Mouse (Mus musculus) stomach, embryonic 14.5 days (tissue): Measurements from ENCODE around the gene Slpi. TPM values are rescaled to one million over a fixed set of nuclear protein-coding genes. Genes with fewer than 3 reads are reported as not detected.

Source experiments
- ATAC-seq: fragments of 200-750 bp; cut with Nextera tagmentation; 2 replicates; pipeline ENCODE4 v1.8.0; 2017; ENCODE audit warnings: low read depth, moderate TSS enrichment; ENCODE audit not compliant: insufficient number of reproducible peaks, insufficient read depth, low FRiP score
- H3K27ac ChIP-seq: fragments of 300-500 bp; sonication (generic); 2 replicates; pipeline ENCODE4 v1.5.1; 2014; ENCODE audit warnings: mild to moderate bottlenecking, low read length, moderate library complexity, mixed read lengths
- H3K27me3 ChIP-seq: fragments of 300-500 bp; sonication (generic); 2 replicates; pipeline ENCODE4 v1.6.1; 2014; ENCODE audit warnings: low read length, control low read depth, mixed read lengths; ENCODE audit not compliant: control insufficient read depth, insufficient read depth
- H3K36me3 ChIP-seq: fragments of 300-500 bp; sonication (generic); 2 replicates; pipeline ENCODE4 v1.6.1; 2014; ENCODE audit warnings: mild to moderate bottlenecking, control low read depth, low read length, moderate library complexity, mixed read lengths; ENCODE audit not compliant: control insufficient read depth, insufficient read depth
- H3K4me1 ChIP-seq: fragments of 300-500 bp; sonication (generic); 2 replicates; pipeline ENCODE4 v1.6.1; 2014; ENCODE audit warnings: low read length, control low read depth, mixed read lengths; ENCODE audit not compliant: control insufficient read depth, insufficient read depth
- H3K4me2 ChIP-seq: fragments of 300-500 bp; sonication (generic); replicated peaks from 2 replicates; pipeline ENCODE4 v1.6.1; 2014; ENCODE audit warnings: low read depth, low read length, control low read depth
- H3K4me3 ChIP-seq: fragments of 300-500 bp; sonication (generic); 2 replicates; pipeline ENCODE4 v1.5.1; 2014; ENCODE audit warnings: low read depth, low read length, control low read depth
- H3K9ac ChIP-seq: fragments of 300-500 bp; sonication (generic); replicated peaks from 2 replicates; pipeline ENCODE4 v1.6.1; 2014; ENCODE audit warnings: low read depth, mild to moderate bottlenecking, control low read depth, low read length, moderate library complexity, mixed read lengths
- H3K9me3 ChIP-seq: fragments of 300-500 bp; sonication (generic); 2 replicates; pipeline ENCODE4 v1.6.1; 2016; ENCODE audit warnings: low read depth, low read length, control low read depth; ENCODE audit not compliant: control insufficient read depth
- WGBS: fragments of 180-500 bp; shearing (Covaris S2); extraction: QIAGEN DNeasy Blood & Tissue Kit; methylation state at CpG from one replicate; pipeline ENCODE4 v1.1.7; 2014; 5-methylcytosine and 5-hydroxymethylcytosine counted together
- polyA plus RNA-seq: library from polyadenylated mRNA; unstranded; fragments of >200 nt; fragmentation: Nextera tagmentation; extraction: Ambion mirVana; gene quantifications from 2 replicates; pipeline ENCODE4 v1.2.1, GENCODE M21; 2014

Gene Slpi
- polyA plus RNA-seq, 1 experiment from 2014 or later, result 0.58 TPM

DNA sequence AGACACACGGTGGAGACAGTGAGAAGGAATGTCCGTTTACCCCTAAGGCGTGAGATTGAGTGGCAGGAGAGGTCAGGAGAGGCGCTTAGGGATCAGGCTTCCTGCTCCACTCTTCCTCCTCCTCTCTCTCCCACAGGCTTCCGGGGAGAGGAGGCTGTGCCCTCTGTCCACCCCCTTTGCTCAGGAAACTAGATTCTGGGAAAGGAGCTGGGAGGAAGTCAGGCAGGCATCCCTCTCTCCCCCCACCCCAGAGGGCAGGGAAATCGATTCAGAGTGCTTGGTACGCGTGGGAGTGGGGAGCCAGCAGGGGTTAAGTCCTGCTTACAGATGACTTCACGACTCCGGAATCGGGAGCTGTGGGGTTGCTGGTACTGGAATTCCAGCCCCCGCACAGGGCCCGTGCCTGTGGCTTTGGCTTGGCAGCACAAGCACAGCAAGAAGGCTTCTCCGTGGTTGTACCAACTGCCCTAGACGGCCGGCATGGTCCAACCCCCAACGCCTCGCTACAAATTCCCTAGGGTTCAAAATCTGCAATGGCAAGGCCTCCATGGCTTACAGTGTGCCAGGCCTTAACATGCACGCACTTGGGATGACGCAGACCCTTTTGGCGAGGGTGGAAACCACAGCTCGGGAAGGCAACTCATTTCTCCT is 43.8 kb upstream of the Slpi start:
- H3K4me3 ChIP-seq, result no peak overlapping the region

GRCm38 (mm10) chr2:164431676-164432465 is 43.0 kb upstream of the Slpi start:
- peaks cover 64% of the 10 kb centered on the region for H3K4me1 ChIP-seq
- peak overlapping the region; percentile 64 for H3K27ac ChIP-seq
- 0 out of 2 replicates have a peak, but pooled peaks have one; percentile 30 for ATAC-seq
- H3K9ac ChIP-seq, result no peak overlapping the region
- H3K4me3 ChIP-seq, result no peak overlapping the region
- peaks cover 7% of the 10 kb centered on the region; the same call in 1 of the 2 replicates for H3K36me3 ChIP-seq
- H3K4me2 ChIP-seq, result peak overlapping the region; percentile 15; the same call in 1 of the 2 replicates
- H3K27me3 ChIP-seq, result no peaks in the 10 kb centered on the region
- no peaks in the 10 kb centered on the region for H3K9me3 ChIP-seq
- 53% methylated on average over 9 of the region's 9 CpGs for WGBS

More for the DNA sequence above, 43.8 kb upstream of the Slpi start:
- H3K27me3 ChIP-seq, result no peaks in the 10 kb centered on the region
- 17% methylated on average over 22 of the region's 22 CpGs for WGBS
- no peaks in the 10 kb centered on the region for H3K9me3 ChIP-seq
- H3K36me3 ChIP-seq, result 0 out of 2 replicates have a peak, but pooled peaks cover 4% of the 10 kb centered on the region
- H3K4me2 ChIP-seq, result peak overlapping the region; percentile 15
- peak overlapping the region; percentile 64 for H3K27ac ChIP-seq
- peaks cover 70% of the 10 kb centered on the region for H3K4me1 ChIP-seq
- ATAC-seq, result no peak
- no peak overlapping the region; the same call in 1 of the 2 replicates for H3K9ac ChIP-seq

DNA sequence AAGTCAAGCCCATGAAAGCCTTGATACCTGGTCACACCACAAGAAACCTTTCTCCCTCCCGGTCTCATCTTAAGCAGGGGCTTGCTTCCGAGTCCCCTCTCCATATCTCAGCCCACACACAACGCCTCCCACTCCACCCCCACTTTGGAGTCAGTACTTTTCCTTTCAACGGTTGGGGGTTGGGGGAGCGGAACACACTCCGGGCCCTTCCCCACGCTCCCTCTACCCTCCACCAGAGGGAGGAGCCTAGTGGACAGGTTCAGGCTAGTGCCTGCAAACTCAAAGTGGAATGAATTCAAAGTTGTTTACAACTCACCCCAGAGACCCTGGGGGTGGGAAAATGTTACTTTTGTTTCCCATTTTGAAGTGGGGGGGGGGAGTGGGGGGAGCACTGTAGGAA is 41.8 kb upstream of the Slpi start:
- Histone ChIP-seq H3K4me3 (0 out of 2 replicates have a peak overlapping the region, but pooled peaks have one; percentile 1), H3K4me1 (peaks cover 55% of the 10 kb centered on the region), H3K36me3 (peaks cover 15% of the 10 kb centered on the region; the same call in 1 of the 2 replicates), H3K9me3 (no peaks in the 10 kb centered on the region), H3K27ac (peak overlapping the region; percentile 0; the same call in 1 of the 2 replicates), H3K4me2 (peak overlapping the region; percentile 15; the same call in 1 of the 2 replicates), H3K9ac (no peak overlapping the region), H3K27me3 (no peaks in the 10 kb centered on the region)
- WGBS, result 8% methylated on average over 7 of the region's 7 CpGs
- ATAC-seq, result 0 out of 2 replicates have a peak, but pooled peaks have one; percentile 37

DNA sequence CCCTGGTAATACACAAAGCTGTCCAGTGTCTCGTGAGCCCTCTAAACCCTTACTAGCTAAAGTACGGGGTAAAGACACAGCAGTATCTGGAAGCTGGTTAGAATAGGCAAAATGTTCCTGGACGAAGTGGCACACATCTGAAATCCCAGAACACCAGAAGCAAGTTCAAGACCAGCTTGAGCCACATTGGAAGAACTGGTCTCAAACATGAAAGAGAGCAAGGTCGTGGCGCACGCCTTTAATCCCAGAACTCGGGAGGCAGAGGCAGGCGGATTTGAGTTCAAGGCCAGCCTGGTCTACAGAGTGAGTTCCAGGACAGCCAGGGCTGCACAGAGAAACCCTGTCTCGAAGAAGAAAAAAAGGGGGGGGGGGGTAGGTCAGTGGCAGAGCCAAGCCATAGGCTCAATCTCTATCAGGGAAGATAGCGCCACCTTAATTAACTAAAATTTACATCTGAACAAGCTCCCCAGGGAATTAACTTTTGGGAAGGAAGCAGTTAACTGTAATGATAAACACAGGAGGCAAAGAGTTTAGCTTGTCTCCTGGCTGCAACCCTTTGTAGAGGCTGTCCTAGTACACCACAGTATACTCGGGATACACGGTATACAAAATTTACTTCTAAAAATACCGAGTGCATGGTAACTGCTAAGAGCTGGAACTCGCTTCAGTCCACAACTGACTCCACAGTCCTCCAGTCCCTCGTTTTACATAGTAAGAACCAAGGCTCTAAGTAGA is 41.2 kb upstream of the Slpi start:
- no peaks in the 10 kb centered on the region for H3K27me3 ChIP-seq
- H3K9me3 ChIP-seq, result no peaks in the 10 kb centered on the region
- WGBS, result 52% methylated on average over 15 of the region's 15 CpGs
- peak overlapping the region; percentile 15; the same call in 1 of the 2 replicates for H3K4me2 ChIP-seq
- H3K4me3 ChIP-seq, result no peak overlapping the region
- peaks cover 20% of the 10 kb centered on the region; the same call in 1 of the 2 replicates for H3K36me3 ChIP-seq
- ATAC-seq, result no peak
- no peak overlapping the region for H3K9ac ChIP-seq
- H3K27ac ChIP-seq, result peak overlapping the region; percentile 0; the same call in 1 of the 2 replicates
- H3K4me1 ChIP-seq, result peaks cover 49% of the 10 kb centered on the region

GRCm38 (mm10) chr2:164428451-164428850 is 39.6 kb upstream of the Slpi start:
- H3K27ac ChIP-seq, result no peak overlapping the region
- no peaks in the 10 kb centered on the region for H3K27me3 ChIP-seq
- no peak overlapping the region for H3K4me3 ChIP-seq
- no peaks in the 10 kb centered on the region for H3K9me3 ChIP-seq
- H3K4me1 ChIP-seq, result peaks cover 33% of the 10 kb centered on the region
- WGBS, result 38% methylated on average over 5 of the region's 5 CpGs
- H3K36me3 ChIP-seq, result peaks cover 25% of the 10 kb centered on the region
- H3K9ac ChIP-seq, result no peak overlapping the region
- H3K4me2 ChIP-seq, result no peak overlapping the region
- ATAC-seq, result no peak

DNA sequence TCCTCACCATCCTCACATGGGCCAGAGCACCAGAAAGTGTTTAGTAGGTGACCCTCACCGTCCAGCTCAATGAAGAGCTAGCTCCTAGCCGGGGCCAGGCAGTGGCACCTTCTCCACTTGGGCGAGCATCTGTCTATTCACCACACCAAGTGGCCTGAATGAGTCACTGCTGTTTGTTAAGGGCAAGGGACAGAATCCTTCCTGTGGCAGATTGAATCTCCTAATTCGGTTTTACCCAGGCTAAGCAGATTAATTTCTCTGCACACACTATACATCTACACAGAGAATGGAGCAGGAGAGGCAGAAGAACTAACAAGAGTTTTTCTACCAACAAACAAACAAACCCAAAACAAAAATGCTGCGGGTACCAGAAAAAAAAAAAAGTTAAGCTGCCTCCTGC is 38.1 kb upstream of the Slpi start:
- Histone ChIP-seq H3K36me3 (peaks cover 27% of the 10 kb centered on the region), H3K9ac (no peak overlapping the region), H3K4me3 (no peak overlapping the region), H3K4me1 (peaks cover 18% of the 10 kb centered on the region), H3K27ac (no peak overlapping the region), H3K4me2 (no peak overlapping the region), H3K27me3 (no peaks in the 10 kb centered on the region), H3K9me3 (no peaks in the 10 kb centered on the region)
- 79% methylated on average over 5 of the region's 5 CpGs for WGBS
- ATAC-seq, result no peak

GRCm38 (mm10) chr2:164426121-164426520 is 37.2 kb upstream of the Slpi start:
- ATAC-seq, result no peak
- Histone ChIP-seq H3K36me3 (peaks cover 27% of the 10 kb centered on the region), H3K9ac (no peak overlapping the region), H3K4me3 (no peak overlapping the region), H3K4me2 (no peak overlapping the region), H3K27me3 (no peaks in the 10 kb centered on the region), H3K9me3 (no peaks in the 10 kb centered on the region), H3K4me1 (peaks cover 9% of the 10 kb centered on the region), H3K27ac (no peak overlapping the region)
- 23% methylated on average over 12 of the region's 12 CpGs for WGBS

- peaks cover 27% of the 10 kb centered on the region for H3K36me3 ChIP-seq
Measured at GRCm38 (mm10) chr2:164425401-164425800, 36.5 kb upstream of the Slpi start.

More at GRCm38 (mm10) chr2:164425401-164425800, 36.5 kb upstream of the Slpi start:
- H3K4me3 ChIP-seq, result no peak overlapping the region
- H3K27me3 ChIP-seq, result no peaks in the 10 kb centered on the region
- no peaks in the 10 kb centered on the region for H3K9me3 ChIP-seq
- WGBS, result 79% methylated on average over 5 of the region's 5 CpGs
- peaks cover 2% of the 10 kb centered on the region for H3K4me1 ChIP-seq
- H3K9ac ChIP-seq, result no peak overlapping the region
- H3K4me2 ChIP-seq, result no peak overlapping the region
- no peak overlapping the region for H3K27ac ChIP-seq
- ATAC-seq, result no peak
